Mouse (Mus musculus) forebrain, embryonic 13.5 days (tissue): ENCODE data around the gene Tmem150c. TPM values are rescaled to one million over a fixed set of nuclear protein-coding genes. Genes with fewer than 3 reads are reported as not detected.

Experiments used
- ATAC-seq: fragments of 200-750 bp; cut with Nextera tagmentation; 2 replicates; pipeline ENCODE4 v1.8.0; 2017
- H3K27ac ChIP-seq: fragments of 300-500 bp; sonication (generic); 2 replicates; pipeline ENCODE4 v1.5.1; 2015; ENCODE audit warnings: inconsistent platforms, mild to moderate bottlenecking, moderate library complexity
- H3K27me3 ChIP-seq: fragments of 300-500 bp; sonication (generic); 2 replicates; pipeline ENCODE4 v1.6.1; 2015; ENCODE audit warnings: mild to moderate bottlenecking, inconsistent platforms
- H3K36me3 ChIP-seq: fragments of 300-500 bp; sonication (generic); 2 replicates; pipeline ENCODE4 v1.6.1; 2015; ENCODE audit warnings: mild to moderate bottlenecking, inconsistent platforms; ENCODE audit not compliant: poor library complexity, severe bottlenecking
- H3K4me1 ChIP-seq: fragments of 300-500 bp; sonication (generic); 2 replicates; pipeline ENCODE4 v1.6.1; 2015; ENCODE audit warnings: inconsistent platforms
- H3K4me2 ChIP-seq: fragments of 300-500 bp; sonication (generic); 2 replicates; pipeline ENCODE4 v1.6.1; 2015; ENCODE audit warnings: inconsistent platforms, mild to moderate bottlenecking, moderate library complexity
- H3K4me3 ChIP-seq: fragments of 300-500 bp; sonication (generic); 2 replicates; pipeline ENCODE4 v1.5.1; 2015; ENCODE audit warnings: mild to moderate bottlenecking, inconsistent platforms
- H3K9ac ChIP-seq: fragments of 300-500 bp; sonication (generic); 2 replicates; pipeline ENCODE4 v1.6.1; 2015; ENCODE audit warnings: mild to moderate bottlenecking, inconsistent platforms
- H3K9me3 ChIP-seq: fragments of 300-500 bp; sonication (generic); replicated peaks from 2 replicates; pipeline ENCODE4 v1.6.1; 2016; ENCODE audit warnings: inconsistent platforms
- WGBS: fragments of 180-500 bp; shearing (Covaris S2); methylation state at CpG from one replicate; pipeline ENCODE4 v1.1.7; 2015; 5-methylcytosine and 5-hydroxymethylcytosine counted together
- polyA plus RNA-seq: library from polyadenylated mRNA; unstranded; fragments of >200 nt; fragmentation: Nextera tagmentation; extraction: Ambion mirVana; gene quantifications from 2 replicates; pipeline ENCODE4 v1.2.1, GENCODE M21; 2015

Gene Tmem150c
- polyA plus RNA-seq, 1 experiment from 2014 or later = 14.0 TPM

GRCm38 (mm10) chr5:100060876-100061275, 98.7 kb downstream of the Tmem150c start:
- H3K27me3 ChIP-seq = no peaks in the 10 kb centered on the region
- H3K4me1 ChIP-seq = peaks cover 22% of the 10 kb centered on the region
- H3K9ac ChIP-seq = no peak overlapping the region
- no peak overlapping the region for H3K4me3 ChIP-seq
- WGBS = 95% methylated on average over 14 of the region's 14 CpGs
- no peaks in the 10 kb centered on the region for H3K9me3 ChIP-seq
- peaks cover 59% of the 10 kb centered on the region for H3K36me3 ChIP-seq
- H3K27ac ChIP-seq = no peak overlapping the region
- H3K4me2 ChIP-seq = no peak overlapping the region
- ATAC-seq = no peak

DNA sequence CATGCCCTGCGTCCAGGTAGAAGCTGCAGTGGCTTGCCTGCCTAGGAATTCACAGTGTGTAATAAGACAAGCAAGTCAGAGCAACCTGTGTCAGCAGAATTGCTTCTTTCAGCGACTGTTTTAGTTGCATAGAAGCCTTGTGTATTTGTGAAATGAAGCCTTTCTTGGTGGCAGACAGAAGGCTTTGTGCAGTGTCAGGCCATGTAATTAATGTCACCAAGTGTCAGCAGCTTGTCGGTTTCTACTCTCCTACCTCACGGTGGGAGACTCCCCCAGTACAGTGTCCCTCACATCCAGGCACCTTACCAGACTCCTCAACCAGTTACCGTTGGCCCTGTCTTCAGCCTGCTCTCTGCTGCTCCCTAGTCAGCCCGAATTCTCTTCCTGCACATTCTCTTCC, 100.3 kb downstream of the Tmem150c start:
- Histone ChIP-seq H3K27me3 (no peaks in the 10 kb centered on the region), H3K9me3 (no peaks in the 10 kb centered on the region), H3K36me3 (peaks cover 45% of the 10 kb centered on the region), H3K4me2 (no peak overlapping the region), H3K4me3 (no peak overlapping the region), H3K27ac (peak overlapping the region; percentile 58), H3K9ac (0 out of 2 replicates have a peak overlapping the region, but pooled peaks have one; percentile 13), H3K4me1 (peaks cover 36% of the 10 kb centered on the region)
- 39% methylated on average over 6 of the region's 6 CpGs for WGBS
- ATAC-seq = no peak

GRCm38 (mm10) chr5:100058729-100059128, 100.9 kb downstream of the Tmem150c start:
- Histone ChIP-seq H3K9ac (no peak overlapping the region), H3K27me3 (no peaks in the 10 kb centered on the region), H3K27ac (peak overlapping the region; percentile 58; the same call in 1 of the 2 replicates), H3K36me3 (peaks cover 39% of the 10 kb centered on the region), H3K9me3 (no peaks in the 10 kb centered on the region), H3K4me2 (no peak overlapping the region), H3K4me3 (no peak overlapping the region), H3K4me1 (peaks cover 40% of the 10 kb centered on the region)
- ATAC-seq = no peak
- WGBS = 25% methylated on average over 6 of the region's 6 CpGs

- Histone ChIP-seq H3K4me2 (peak overlapping the region; percentile 1; the same call in 1 of the 2 replicates), H3K9ac (no peak overlapping the region), H3K27me3 (no peaks in the 10 kb centered on the region), H3K9me3 (no peaks in the 10 kb centered on the region), H3K4me3 (no peak overlapping the region), H3K36me3 (peaks cover 32% of the 10 kb centered on the region), H3K4me1 (peaks cover 40% of the 10 kb centered on the region), H3K27ac (peak overlapping the region; percentile 60)
- peak; percentile 79 for ATAC-seq
- 48% methylated on average over 14 of the region's 15 CpGs for WGBS
Observed at GRCm38 (mm10) chr5:100057461-100058209, 102.0 kb downstream of the Tmem150c start.

DNA sequence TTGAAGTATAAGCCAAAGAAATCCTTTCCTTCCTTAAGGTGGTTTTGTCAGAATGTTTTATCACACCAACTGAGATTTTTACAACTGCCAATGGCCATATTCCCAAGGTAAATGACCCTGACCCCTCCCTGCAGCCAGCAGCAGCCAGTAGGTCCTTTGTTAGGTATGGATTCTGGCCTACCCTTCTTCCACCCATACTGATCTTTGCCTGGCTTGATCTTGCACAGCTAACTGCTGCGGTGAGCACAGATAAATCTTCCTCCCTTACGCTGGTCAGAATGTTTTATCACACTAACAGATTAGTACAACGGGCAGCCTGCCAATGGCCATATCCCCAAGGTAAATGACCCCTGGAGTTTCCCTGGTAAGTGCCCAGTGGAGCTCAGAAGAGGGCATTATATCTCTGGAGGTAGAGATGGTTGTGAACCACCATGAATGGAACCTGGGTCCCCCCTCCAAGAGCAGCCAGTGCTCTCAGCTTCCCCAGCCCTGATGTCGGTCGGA, 103.7 kb downstream of the Tmem150c start:
- ATAC-seq = no peak
- WGBS = 87% methylated on average over 5 of the region's 5 CpGs
- no peak overlapping the region for H3K4me2 ChIP-seq
- no peaks in the 10 kb centered on the region for H3K27me3 ChIP-seq
- no peak overlapping the region for H3K27ac ChIP-seq
- H3K36me3 ChIP-seq = peaks cover 21% of the 10 kb centered on the region
- no peak overlapping the region for H3K4me3 ChIP-seq
- H3K4me1 ChIP-seq = peaks cover 40% of the 10 kb centered on the region
- no peak overlapping the region for H3K9ac ChIP-seq
- H3K9me3 ChIP-seq = no peaks in the 10 kb centered on the region

GRCm38 (mm10) chr5:100054807-100055547, 104.6 kb downstream of the Tmem150c start:
- Histone ChIP-seq H3K27me3 (no peaks in the 10 kb centered on the region), H3K4me2 (no peak overlapping the region), H3K27ac (no peak overlapping the region), H3K4me1 (peaks cover 40% of the 10 kb centered on the region), H3K9ac (no peak overlapping the region), H3K36me3 (peaks cover 12% of the 10 kb centered on the region), H3K4me3 (no peak overlapping the region), H3K9me3 (no peaks in the 10 kb centered on the region)
- 85% methylated on average over 11 of the region's 11 CpGs for WGBS
- ATAC-seq = no peak

DNA sequence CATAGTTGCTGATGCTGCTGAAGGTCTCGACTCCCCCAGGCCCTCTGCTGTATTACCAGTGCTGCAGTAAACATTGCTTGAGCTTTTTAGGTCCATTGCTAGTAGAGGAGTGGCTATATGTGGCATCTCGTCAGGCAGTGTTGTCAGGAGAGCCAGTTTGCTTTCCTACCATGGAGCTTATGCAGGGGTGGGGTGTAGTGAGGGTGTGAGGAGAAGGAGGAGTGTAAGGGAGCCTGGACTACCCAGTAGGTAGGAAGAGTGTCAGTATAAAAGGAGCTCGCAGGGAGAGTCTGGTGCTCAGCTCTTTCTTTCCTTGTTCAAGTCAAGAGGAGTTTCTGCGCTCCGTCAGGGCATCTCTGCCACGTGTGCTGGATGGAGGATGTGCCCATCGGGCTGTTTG, 106.9 kb downstream of the Tmem150c start:
- Histone ChIP-seq H3K27me3 (no peaks in the 10 kb centered on the region), H3K9ac (no peak overlapping the region), H3K4me1 (peaks cover 36% of the 10 kb centered on the region), H3K4me3 (no peak overlapping the region), H3K36me3 (peaks cover 5% of the 10 kb centered on the region), H3K27ac (no peak overlapping the region), H3K4me2 (no peak overlapping the region), H3K9me3 (no peaks in the 10 kb centered on the region)
- 92% methylated on average over 7 of the region's 7 CpGs for WGBS
- no peak for ATAC-seq

- Histone ChIP-seq H3K4me2 (no peak overlapping the region), H3K4me3 (no peak overlapping the region), H3K4me1 (peaks cover 49% of the 10 kb centered on the region), H3K27ac (no peak overlapping the region), H3K9ac (no peak overlapping the region), H3K9me3 (no peaks in the 10 kb centered on the region), H3K36me3 (peaks cover 5% of the 10 kb centered on the region), H3K27me3 (no peaks in the 10 kb centered on the region)
- no peak for ATAC-seq
- WGBS = 88% methylated on average over 3 of the region's 3 CpGs
Observed at GRCm38 (mm10) chr5:100049904-100050303, 109.7 kb downstream of the Tmem150c start.

GRCm38 (mm10) chr5:100047871-100048270, 111.7 kb downstream of the Tmem150c start:
- Histone ChIP-seq H3K9me3 (no peaks in the 10 kb centered on the region), H3K4me2 (peak overlapping the region; percentile 12; the same call in 1 of the 2 replicates), H3K9ac (0 out of 2 replicates have a peak overlapping the region, but pooled peaks have one; percentile 45), H3K27ac (peak overlapping the region; percentile 57), H3K27me3 (no peaks in the 10 kb centered on the region), H3K4me1 (peaks cover 57% of the 10 kb centered on the region), H3K36me3 (peaks cover 8% of the 10 kb centered on the region), H3K4me3 (no peak overlapping the region)
- peak; percentile 73; the same call in 1 of the 2 replicates for ATAC-seq
- WGBS = 26% methylated on average over 7 of the region's 7 CpGs

- H3K27ac ChIP-seq = peak overlapping the region; percentile 57
- no peaks in the 10 kb centered on the region for H3K27me3 ChIP-seq
- H3K9me3 ChIP-seq = no peaks in the 10 kb centered on the region
- no peak overlapping the region for H3K4me3 ChIP-seq
- H3K4me2 ChIP-seq = peak overlapping the region; percentile 12; the same call in 1 of the 2 replicates
- no peak for ATAC-seq
- peaks cover 57% of the 10 kb centered on the region for H3K4me1 ChIP-seq
- H3K9ac ChIP-seq = peak overlapping the region; percentile 45; the same call in 1 of the 2 replicates
- peaks cover 13% of the 10 kb centered on the region for H3K36me3 ChIP-seq
- 51% methylated on average over 8 of the region's 8 CpGs for WGBS
Observed at GRCm38 (mm10) chr5:100047143-100047640, 112.4 kb downstream of the Tmem150c start.

DNA sequence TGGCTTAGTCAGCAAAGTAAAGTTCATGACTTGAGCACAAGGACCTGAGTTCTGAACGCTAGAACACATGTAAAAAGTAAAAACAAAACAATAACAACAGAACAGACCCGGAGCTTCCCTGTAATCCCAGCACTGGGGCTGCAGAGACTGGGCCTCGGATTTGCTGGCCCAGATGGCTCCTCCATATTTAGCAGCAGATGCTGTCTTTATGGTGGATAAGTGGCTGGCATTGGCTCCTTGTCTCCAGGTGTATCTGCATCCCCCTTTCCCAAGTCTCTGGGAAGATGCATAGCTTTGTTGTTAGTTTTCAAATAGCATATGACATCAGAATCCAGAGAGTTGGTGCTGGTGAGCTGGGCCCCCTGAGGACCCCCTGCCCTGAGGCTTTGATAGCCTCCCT, 113.5 kb downstream of the Tmem150c start:
- no peak overlapping the region for H3K4me3 ChIP-seq
- H3K27ac ChIP-seq = no peak overlapping the region
- WGBS = 75% methylated on average over 3 of the region's 3 CpGs
- no peak overlapping the region for H3K9ac ChIP-seq
- peaks cover 65% of the 10 kb centered on the region for H3K4me1 ChIP-seq
- no peaks in the 10 kb centered on the region for H3K27me3 ChIP-seq
- H3K9me3 ChIP-seq = no peaks in the 10 kb centered on the region
- no peak for ATAC-seq
- H3K36me3 ChIP-seq = peaks cover 9% of the 10 kb centered on the region; the same call in 1 of the 2 replicates
- H3K4me2 ChIP-seq = no peak overlapping the region

GRCm38 (mm10) chr5:100044621-100045020, 115.0 kb downstream of the Tmem150c start:
- Histone ChIP-seq H3K27ac (no peak overlapping the region), H3K36me3 (peaks cover 9% of the 10 kb centered on the region; the same call in 1 of the 2 replicates), H3K9me3 (no peaks in the 10 kb centered on the region), H3K4me3 (no peak overlapping the region), H3K4me2 (no peak overlapping the region), H3K9ac (no peak overlapping the region), H3K27me3 (no peaks in the 10 kb centered on the region), H3K4me1 (peaks cover 73% of the 10 kb centered on the region)
- 71% methylated on average over 5 of the region's 5 CpGs for WGBS
- no peak for ATAC-seq
